Mouse (Mus musculus) cerebellum, adult (tissue): ENCODE data around the gene Creb3.

ENCODE experiments used
- ATAC-seq: cut with Nextera tagmentation; 2 replicates; pipeline ENCODE4 v1.9.2; 2017; ENCODE audit warnings: mild to moderate bottlenecking, moderate library complexity, mixed read lengths; ENCODE audit not compliant: insufficient number of reproducible peaks, low FRiP score, low TSS enrichment

Gene Creb3

GRCm38 (mm10) chr4:43555926-43556325, 6.2 kb upstream of the Creb3 start:
- ATAC-seq, result no peak

- no peak for ATAC-seq
Observed at GRCm38 (mm10) chr4:43558028-43558630, 4.0 kb upstream of the Creb3 start.

- no peak for ATAC-seq
Observed at GRCm38 (mm10) chr4:43558631-43559356, 3.3 kb upstream of the Creb3 start.

GRCm38 (mm10) chr4:43559519-43560242, 2.5 kb upstream of the Creb3 start:
- no peak for ATAC-seq

GRCm38 (mm10) chr4:43560243-43560611, 1.9 kb upstream of the Creb3 start:
- no peak for ATAC-seq

GRCm38 (mm10) chr4:43560976-43561375, 1.2 kb upstream of the Creb3 start:
- no peak for ATAC-seq

GRCm38 (mm10) chr4:43561436-43561996, 616 bp upstream of the Creb3 start:
- peak; percentile 13; the same call in 1 of the 2 replicates for ATAC-seq

GRCm38 (mm10) chr4:43562769-43563600, 853 bp downstream of the Creb3 start:
- ATAC-seq, result peak; percentile 9; the same call in 1 of the 2 replicates

- no peak for ATAC-seq
Observed at GRCm38 (mm10) chr4:43563601-43563875, 1.4 kb downstream of the Creb3 start.

GRCm38 (mm10) chr4:43564231-43564630, 2.1 kb downstream of the Creb3 start:
- no peak for ATAC-seq

- ATAC-seq, result no peak
Observed at GRCm38 (mm10) chr4:43567140-43567539, 5.0 kb downstream of the Creb3 start.

- ATAC-seq, result no peak
Observed at GRCm38 (mm10) chr4:43571395-43572045, 9.4 kb downstream of the Creb3 start.

- ATAC-seq, result no peak
Observed at GRCm38 (mm10) chr4:43573561-43573960, 11.4 kb downstream of the Creb3 start.

- no peak for ATAC-seq
Observed at GRCm38 (mm10) chr4:43575356-43575755, 13.2 kb downstream of the Creb3 start.

- no peak for ATAC-seq
Observed at GRCm38 (mm10) chr4:43577237-43577881, 15.2 kb downstream of the Creb3 start.

GRCm38 (mm10) chr4:43578376-43579204, 16.5 kb downstream of the Creb3 start, which contains the start of the genes Rgp1 and Gba2:
Gene Rgp1 (plus strand): TSS chr4:43578715.
Gene Gba2 (minus strand): TSS chr4:43578873.
- peak; percentile 91 for ATAC-seq

- ATAC-seq, result no peak
Observed at GRCm38 (mm10) chr4:43579256-43579655, 17.1 kb downstream of the Creb3 start.

GRCm38 (mm10) chr4:43579731-43580130, 17.6 kb downstream of the Creb3 start:
- no peak for ATAC-seq
